Mouse (Mus musculus) adrenal gland (tissue): Measurements from ENCODE around the gene Fam107b.
"Not testable (repeated sequence)": the region's sequence is repeated elsewhere in the genome, so short reads cannot be mapped to it uniquely, and the experiment has no call there.

ENCODE experiments used
- intact Hi-C: fragments of 180-260 bp; cut with DNase I; formaldehyde crosslinking; loops from one replicate; pipeline ENCODE4 v1.15.1; 2025

Fam107b gene

DNA sequence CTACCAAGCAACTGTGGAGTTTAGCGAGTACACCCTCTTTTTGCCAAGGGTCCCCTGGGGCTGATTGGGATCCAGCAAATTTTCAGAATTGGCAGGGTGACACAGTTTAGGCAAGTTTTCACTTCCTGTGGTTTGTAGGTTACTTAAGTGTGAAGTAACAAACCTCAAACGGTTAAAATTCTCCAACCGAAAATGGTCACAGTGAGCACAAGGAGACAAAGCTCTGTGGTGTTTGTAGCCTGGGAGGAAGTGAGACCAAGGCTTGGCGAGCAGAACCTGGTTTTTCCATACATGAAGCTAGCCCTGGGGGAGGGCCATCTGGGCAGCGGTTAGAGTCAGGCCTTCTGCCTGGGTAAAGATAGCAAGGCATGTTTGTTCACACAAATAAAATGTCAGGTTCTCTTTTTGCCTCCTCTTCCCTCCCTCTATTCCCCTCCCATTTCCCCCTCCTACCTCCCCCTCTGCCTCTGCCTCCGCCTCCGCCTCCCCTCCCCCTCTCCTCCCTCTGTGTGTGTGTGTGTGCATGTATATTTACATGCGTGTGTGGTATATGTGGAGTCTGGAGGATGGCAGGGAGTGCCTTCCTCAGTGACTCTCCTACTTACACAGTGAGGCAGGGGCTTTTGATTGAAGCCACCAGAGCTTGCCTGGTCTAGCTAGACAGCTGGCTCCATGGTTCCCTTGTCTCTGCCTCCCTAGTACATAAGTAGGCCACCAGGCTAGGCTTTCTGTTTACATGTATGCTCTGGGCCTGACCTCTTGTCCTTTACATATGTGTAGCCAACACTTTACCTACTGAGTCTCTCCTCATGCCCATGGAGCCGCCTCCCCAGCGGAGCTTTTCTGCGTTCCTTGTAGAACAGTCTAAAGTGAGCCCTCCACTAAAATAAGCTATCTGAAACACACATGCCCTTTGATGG is 87.8 kb downstream of the Fam107b start:
- intact Hi-C loops, result no loop called here

DNA sequence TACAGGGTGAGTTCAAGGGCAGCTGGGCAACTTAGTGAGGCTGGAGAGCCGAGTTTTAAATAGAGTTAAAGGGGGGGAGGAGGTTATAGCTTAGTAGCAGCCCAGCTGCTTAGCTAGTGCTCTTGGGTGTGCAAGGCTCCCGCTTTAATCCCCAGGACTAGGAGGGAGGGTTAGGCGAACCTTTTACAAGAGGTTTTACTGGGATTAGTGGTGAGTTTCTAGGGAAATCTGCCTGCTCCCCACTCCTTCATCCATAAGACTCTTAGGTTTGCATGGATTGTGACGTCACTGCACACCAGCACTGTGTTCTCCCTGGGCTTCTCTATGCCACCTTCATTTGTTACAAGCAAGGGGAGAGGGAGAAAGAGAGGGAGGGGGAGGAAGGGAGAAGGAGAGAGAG is 88.6 kb downstream of the Fam107b start:
- intact Hi-C loops, result no loop called here

DNA sequence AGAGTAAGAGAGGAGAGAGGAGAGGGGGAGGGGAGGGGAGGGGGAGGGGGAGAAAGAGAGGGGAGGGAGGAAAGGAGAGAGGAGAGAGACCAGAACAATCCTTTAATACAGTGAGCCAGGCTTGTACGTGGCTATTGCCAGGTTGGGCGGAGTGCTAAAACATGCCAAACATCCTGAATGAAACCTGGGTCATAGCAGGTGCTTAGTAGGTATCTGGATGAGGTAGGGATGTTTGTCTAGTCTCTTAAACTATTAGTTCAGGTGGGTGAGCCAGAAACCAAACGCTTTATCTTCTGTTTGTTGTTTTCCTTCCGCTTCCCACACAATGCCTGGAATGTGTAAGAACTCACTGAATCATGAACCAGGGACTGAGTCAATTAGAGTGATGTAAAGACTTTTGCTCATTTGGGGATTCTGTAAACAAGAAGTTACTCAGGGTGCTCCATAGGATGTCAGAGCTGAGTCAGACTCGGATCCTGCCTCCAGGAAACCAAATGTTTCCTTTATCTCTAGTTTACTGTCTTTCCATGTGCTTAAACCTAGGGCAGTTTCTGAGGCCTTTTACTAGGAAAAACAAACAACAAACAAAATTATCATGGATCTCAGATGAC is 89.1 kb downstream of the Fam107b start:
- intact Hi-C loops, result no loop called here

DNA sequence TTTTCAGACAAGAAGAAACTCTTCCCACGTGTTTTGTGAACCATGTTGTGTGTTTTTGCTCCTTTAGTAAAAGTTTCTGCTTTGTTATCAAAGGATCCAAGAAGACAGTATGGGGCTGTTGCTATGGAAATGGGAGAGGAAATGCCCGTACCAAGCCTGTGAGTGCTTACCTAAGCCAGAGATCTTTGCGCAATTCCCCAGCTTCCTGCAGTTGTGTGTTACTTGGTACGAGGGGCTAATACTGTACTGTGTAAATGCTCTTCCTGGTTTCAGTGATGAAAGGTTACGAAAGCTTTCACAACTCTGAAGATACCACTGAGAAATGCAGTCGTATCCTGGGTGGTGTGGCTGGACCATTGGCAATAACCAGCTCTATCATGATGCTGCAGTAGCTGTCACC is 93.8 kb downstream of the Fam107b start:
- intact Hi-C loops, result no loop called here

DNA sequence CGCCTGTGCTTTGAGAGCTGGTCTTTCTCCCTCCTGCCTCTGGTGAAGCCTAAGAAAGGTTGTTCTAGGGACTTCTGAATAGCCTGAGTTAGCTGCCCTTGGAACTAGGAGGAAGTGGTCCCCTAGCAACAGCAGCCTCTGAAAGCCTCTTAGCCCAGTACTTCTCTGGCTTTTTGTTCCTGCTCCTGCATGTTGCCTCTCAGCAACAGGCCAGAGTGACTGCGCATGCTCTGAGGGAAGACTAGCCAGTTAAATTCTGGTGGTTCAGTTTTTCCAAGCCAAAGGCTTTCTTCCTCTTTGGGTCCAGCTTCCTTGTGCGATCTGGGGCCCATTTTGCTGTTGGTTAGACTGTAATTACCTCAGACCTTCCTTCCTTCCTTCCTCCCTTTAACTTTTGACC is 98.4 kb downstream of the Fam107b start:
- intact Hi-C loops, result no loop called here

DNA sequence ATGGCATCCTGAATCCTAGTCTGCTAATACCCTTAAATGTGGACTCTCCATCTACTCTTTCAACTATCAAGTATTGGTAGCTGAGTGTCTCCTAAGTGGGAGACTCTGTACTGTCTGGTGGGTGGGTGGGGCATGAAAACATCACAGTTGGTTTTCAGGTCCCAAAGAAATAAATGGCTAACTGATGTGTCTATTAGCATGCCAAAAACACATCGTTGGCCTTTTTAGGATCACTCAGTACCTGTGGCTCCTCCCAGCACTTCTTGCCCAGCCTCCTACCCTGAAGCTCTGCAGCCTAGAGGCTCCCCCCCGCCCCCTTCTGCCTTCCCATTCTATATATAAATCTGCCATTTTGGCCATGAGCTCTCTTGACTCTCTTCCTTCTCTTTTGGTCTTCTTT is 99.4 kb downstream of the Fam107b start:
- intact Hi-C loops, result no loop called here

DNA sequence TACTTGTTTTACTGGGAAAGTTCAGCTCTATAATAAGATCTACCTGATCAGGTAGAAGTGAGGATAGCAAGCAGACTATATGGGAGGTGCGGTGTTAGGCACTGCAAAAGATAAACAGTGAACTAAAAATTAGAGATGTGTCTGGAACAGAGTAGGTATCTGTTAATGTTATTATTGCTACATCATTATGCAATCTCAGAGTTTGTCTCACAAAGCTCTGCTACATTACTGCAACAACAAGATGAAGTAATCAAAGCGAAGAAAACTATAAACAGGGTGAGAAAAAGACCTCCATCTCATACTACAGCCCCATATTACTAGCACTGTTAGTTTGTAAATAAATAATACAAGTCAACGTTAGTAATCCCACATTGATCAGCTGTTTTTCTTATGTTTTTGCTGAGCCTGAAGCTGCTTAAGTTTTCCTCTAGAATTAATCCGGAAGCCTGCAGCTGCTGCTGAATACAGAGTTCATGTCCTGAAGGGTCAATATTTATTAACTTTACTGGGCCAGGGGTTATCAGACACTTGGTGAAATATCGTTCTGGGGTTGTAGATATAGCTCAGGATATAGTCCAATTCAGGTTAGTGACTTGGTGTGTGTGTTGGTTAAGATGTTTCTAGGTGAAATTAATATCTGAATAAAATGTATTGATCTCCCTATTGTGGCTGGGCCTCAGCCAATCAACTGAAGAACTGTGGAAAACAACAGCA is 102.5 kb downstream of the Fam107b start:
- intact Hi-C loops, result no loop called here

DNA sequence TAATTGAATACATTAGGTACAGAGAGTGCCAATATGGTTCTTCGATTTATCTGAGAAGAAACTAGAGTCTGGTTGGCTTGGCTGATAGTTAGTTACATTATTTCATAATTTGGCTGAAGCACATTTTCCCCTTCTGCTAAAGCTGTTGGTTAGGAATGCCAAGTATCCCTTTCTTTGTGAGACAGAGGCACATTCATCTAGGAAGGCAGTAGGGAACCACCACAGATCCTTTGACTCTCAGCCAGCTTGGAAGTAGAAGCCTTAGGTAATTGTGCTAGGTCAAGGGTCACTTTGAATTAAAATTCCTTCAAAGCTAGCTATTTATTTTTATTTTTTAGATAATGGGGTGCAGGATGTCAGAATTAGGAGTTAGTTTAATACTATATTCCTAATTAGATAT is 105.2 kb downstream of the Fam107b start:
- intact Hi-C loops, result no loop called here

DNA sequence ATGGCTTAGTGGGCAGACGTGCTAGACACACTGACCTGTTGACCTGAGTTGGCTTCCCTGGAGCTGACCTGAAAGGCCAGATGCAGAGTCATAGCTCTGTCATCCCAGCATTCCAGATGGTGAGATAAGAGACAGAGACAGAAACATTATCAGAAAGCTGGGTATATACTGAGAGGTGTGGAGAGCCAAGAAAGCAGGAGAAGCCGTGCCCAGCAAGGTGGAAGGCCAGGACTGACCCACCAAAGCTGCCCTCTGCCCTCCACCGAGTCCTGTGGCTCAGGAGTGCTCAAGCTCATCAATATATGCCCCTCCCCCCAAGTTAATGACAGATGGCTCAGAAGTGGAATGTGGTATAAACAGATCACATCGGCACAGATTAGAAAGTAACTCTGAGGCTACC is 112.4 kb downstream of the Fam107b start:
- intact Hi-C loops, result no loop called here

DNA sequence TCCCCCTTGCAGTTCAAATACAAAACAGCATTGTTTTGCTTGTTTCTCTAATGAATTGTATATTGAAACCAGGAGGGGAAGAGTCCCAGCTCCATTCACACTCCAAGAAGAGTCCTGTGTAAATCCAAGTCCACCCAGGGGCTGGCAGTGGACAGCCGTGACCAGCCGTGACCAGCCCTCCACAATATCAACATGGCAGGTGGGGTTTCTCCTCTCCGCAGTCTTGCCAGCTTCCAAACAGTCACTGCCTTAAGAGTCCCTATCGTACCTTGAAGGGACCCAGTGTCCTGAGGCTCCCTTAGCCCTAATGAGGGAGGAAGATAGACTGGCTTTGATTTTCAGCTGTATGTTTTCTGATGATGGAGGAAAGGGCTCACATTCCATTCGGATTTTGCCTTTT is 113.1 kb downstream of the Fam107b start:
- intact Hi-C loops, result no loop called here

DNA sequence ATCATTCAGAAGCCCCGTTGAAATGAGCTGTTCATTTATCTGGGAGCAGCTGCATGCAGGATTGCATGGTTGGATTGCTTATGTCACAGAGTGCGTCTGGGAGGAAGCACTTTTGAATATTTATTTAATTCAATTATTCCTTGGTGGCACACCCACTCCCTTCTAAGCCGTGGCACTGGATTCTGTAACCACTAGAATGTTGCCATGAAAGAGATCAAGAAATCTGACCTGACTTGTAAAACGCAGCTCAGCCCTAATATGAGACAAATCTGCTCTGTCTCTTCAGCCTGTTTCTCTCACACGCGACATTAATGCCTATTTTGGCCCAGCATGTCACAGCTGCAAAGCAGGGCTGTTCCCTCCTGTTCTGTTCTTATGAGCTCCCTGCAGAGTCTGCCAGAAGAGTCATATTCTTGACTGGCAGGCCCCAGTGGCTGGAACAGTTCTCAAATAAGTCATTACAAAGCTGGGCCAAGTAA is 113.5 kb downstream of the Fam107b start:
- intact Hi-C loops, result no loop called here

DNA sequence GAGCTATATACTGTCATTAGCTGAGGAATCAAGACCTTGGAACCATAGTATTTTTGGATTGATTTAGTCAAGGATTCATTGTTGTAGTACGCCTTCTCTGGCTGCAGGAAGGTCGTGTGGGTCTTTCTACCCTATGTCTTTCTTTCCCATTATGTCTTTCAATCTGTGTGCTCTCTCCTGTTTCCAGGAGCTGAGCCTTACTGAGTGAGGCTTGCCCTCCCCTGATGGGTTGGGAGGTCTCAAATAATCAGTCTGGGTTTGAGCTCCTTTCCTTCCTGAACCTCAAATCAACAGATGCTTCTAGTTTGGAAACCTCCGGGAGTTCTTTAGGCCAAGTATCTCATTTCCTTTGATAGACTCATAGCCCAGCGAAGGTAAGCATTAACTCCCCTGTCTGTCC is 119.9 kb downstream of the Fam107b start:
- intact Hi-C loops, result no loop called here

DNA sequence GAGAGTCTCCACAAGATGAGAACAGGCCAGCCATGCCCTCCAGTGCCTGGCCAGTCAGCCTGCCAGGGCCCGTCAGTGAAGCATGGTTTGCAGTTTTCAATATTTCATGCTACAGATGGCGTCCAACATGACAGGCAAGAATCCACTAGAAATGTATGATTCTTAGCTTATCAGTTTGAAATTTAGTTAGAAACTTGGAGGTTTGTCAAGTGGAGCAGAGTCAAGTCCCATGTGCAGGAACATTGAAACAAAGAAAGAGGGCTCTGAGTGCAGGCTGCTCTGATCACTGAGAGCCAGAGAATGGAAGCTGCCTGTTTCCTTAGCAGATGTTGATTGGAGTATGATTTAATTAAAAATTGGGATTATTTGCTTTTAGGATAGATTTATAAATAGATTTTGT is 122.5 kb downstream of the Fam107b start:
- intact Hi-C loops, result no loop called here

DNA sequence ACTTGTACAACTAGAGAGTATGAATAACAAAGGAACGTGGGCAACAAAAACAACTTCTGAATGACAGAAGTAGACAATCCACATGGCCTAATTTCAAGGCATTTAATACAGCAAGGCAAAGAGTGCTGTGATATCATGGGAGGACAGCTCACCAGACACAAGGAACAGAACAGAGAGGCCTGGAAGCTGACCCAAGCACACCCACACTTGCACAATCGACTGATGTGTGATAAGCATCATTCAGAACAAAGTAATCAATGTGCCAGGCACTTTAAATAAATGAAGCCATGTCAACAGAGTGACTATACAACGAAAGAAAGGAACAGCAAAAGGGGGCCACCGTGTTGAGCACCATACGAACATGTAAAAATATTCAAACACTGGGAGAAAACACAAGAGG is 125.6 kb downstream of the Fam107b start:
- intact Hi-C loops, result no loop called here

DNA sequence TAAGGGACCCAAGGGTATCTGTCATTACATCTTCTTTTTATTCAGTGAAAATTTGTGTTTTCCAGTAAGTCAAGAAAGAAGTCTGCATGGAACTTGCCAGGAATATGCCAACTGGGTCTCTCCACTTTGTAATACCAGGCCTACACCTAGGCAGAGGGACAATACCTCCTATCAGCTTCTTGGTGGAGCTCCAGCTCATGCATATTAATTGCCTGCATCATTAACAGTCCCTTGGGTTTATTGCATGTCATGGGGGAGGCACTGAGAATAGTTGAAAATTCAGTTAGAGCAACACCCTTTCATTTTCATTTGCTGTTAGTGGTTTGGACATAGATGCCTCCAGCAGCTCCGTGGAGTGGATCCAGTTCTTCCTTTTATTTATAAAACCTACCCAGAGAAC is 130.1 kb downstream of the Fam107b start:
- intact Hi-C loops, result no loop called here

DNA sequence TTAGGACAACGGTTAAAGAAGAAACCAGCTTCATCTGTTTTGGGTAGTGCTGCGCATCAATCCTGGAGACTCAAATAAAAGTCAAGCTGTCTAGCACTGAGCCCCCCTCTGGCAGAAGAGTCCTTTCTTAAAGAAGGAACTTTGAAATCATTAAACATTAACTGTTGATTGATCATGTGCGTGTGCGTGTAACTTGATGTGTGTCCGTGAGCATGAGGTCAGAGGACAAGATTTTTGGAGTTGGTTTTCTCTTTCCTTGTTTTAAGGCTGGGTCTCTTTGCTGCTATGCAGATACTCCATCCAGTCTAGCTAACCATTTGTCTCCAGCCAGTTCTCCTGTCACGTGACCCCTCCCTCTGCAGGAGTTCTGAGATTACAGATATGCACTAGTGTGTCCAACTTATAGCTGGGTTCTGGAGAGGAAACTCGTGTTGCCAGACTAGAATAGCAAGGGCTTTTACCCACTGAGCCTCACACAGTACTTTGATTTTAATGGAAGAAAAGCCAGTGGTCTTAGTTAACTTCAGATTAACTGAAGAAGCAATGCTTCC is 132.4 kb downstream of the Fam107b start:
- intact Hi-C loops, result no loop called here

DNA sequence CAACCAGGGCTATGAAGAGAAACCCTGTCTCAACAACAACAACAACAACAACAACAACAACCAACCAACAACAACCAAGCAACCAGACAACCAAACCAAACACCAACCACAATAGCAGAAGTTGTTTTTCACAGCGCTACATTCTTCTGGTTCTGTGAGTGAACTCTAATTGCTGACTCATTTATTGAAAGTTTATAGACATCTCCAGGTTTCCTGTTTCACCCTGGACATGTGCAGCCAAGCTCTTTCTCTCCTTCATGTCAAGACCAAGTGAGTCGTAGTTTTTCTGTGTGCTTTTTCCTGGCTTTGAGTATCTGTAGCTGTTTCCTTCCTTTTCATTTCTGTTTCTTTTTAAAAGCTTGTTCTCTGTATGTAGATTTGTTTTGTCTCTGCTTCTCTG is 133.5 kb downstream of the Fam107b start:
- intact Hi-C loops, result no loop called here

DNA sequence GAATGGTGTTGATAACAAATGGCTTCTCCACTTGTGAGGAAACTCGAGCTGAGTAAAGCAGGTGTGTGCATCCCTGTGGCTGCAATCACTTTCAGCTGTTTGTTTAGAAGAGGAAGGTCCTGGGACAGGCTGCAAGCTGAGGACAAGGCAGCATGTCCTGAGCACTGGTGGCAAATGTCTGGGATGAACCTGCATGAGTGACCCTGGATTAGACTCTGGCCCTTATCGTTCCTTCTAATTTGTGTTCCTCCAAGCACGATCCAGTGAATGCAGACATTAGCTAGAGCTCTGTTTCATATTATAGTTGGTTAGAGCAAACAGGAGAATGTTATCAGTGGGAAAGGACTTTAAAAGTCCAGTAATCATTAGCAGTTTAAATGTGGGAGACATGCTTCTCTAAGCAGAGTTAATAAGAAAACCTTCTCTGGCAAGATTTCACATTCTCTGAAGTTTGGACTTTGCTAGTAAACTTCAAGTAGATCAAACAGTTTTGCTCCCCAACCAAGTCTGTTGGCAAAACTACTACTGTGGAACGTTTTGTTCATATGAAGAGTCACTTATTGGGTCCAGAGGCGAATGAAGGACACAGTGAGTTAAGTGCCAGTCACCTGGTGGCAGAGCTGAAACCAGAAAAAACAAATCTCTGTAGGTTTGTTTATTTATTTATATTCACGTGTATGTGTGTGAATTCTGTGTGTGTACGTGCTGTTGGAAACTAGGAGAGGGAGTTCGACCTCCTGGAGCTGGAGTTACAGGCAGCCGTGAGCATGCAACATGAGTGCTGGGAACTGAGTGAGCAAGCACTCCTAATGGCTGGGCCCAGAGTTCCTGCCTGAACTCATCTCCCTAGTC is 134.2 kb downstream of the Fam107b start:
- intact Hi-C loops, result no loop called here

DNA sequence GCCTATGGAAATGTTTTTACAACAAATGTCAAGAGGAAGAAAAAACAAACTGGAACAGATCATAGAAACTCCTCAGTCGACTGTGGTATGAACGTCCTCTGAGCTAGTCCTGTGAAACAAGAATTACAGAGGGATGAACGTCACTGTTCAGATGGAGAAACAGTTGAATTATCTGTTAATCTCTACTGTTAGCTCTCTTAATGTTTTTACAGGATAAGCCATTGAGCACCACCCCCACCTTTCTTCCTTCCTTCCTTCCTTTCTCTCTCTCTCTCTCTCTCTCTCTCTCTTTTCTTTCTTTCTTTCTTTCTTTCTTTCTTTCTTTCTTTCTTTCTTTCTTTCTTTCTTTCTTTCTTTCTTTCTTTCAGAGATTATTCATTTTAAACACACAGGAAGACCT is 135.0 kb downstream of the Fam107b start:
- intact Hi-C loops, result not testable (repeated sequence)

DNA sequence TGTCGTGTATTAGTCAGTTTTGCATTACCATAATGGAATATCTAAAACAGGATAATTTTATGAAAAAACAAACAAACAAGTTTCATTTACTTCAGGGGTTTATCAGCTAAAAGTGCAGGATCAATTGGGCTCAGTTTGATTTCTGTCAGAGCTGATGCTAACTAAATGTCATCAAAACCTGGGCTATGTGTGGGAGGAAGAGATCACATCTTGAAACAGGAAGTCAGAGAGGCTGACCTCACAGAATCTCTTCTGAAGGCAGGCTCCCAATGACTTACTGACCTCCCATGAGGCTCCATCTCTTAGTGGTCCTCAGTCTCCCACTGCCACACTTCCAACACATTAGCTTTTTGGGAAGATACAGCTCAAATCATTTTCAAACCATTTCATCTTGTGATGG is 136.9 kb downstream of the Fam107b start:
- intact Hi-C loops, result no loop called here

DNA sequence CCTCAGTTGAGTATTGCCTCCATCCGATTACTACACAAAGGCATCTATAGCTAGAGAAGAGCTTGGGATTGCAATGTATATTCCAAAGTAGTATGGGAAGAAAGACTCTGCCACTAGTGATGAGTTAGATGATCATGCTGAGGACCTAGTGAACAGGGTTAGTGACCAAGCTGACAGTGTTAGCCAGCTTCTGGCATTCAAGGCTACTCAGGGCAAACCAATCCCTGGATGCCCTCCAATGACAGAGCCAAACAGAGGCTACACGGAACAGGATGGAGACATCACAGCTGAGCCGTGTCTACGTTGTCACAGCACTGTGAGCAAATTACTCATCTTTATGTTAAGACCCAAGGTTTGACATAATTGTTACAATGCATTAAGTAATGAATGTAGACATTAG is 138.3 kb downstream of the Fam107b start:
- intact Hi-C loops, result no loop called here
